Mouse (Mus musculus) lung, postnatal 0 days (tissue): Measurements from ENCODE around the gene Polr1d. TPM values are rescaled to one million over a fixed set of nuclear protein-coding genes. Genes with fewer than 3 reads are reported as not detected.

ENCODE experiments used
- ATAC-seq: fragments of 200-750 bp; cut with Nextera tagmentation; 2 replicates; pipeline ENCODE4 v1.8.0; 2017; ENCODE audit warnings: moderate library complexity
- DNase-seq: peaks from one replicate; pipeline ENCODE4 v3.0.0-alpha.2; 2016; ENCODE audit warnings: low spot score
- H3K27ac ChIP-seq: fragments of 300-500 bp; sonication (generic); 2 replicates; pipeline ENCODE4 v1.5.1; 2014; ENCODE audit warnings: antibody characterized with exemption, mild to moderate bottlenecking, low read length, mixed read lengths
- H3K27me3 ChIP-seq: fragments of 300-500 bp; sonication (generic); replicated peaks from 2 replicates; pipeline ENCODE4 v1.6.1; 2014; ENCODE audit warnings: low read length, mixed read lengths; ENCODE audit not compliant: insufficient read depth
- H3K36me3 ChIP-seq: fragments of 300-500 bp; sonication (generic); 2 replicates; pipeline ENCODE4 v1.6.1; 2014; ENCODE audit warnings: low read length, mixed read lengths; ENCODE audit not compliant: insufficient read depth
- H3K4me1 ChIP-seq: fragments of 300-500 bp; sonication (generic); 2 replicates; pipeline ENCODE4 v1.6.1; 2014; ENCODE audit warnings: antibody characterized with exemption, low read depth, low read length, mixed read lengths; ENCODE audit not compliant: insufficient read depth
- H3K4me2 ChIP-seq: fragments of 300-500 bp; sonication (generic); replicated peaks from 2 replicates; pipeline ENCODE4 v1.6.1; 2014; ENCODE audit warnings: low read depth, mild to moderate bottlenecking, low read length, moderate library complexity, mixed read lengths
- H3K4me3 ChIP-seq: fragments of 300-500 bp; sonication (generic); 2 replicates; pipeline ENCODE4 v1.5.1; 2014; ENCODE audit warnings: low read depth, low read length
- H3K9ac ChIP-seq: fragments of 300-500 bp; sonication (generic); replicated peaks from 2 replicates; pipeline ENCODE4 v1.6.1; 2014; ENCODE audit warnings: low read depth, mild to moderate bottlenecking
- H3K9me3 ChIP-seq: fragments of 300-500 bp; sonication (generic); 2 replicates; pipeline ENCODE4 v1.6.1; 2016; ENCODE audit warnings: low read length, mixed read lengths
- CTCF ChIP-seq: IDR thresholded peaks from 2 replicates; pipeline ENCODE4 v1.5.1; 2016; ENCODE audit warnings: antibody characterized with exemption, mild to moderate bottlenecking
- EP300 ChIP-seq: IDR thresholded peaks from 2 replicates; pipeline ENCODE4 v1.6.1; 2016; ENCODE audit warnings: antibody characterized with exemption, mild to moderate bottlenecking, control low read depth
- WGBS: fragments of 180-500 bp; shearing (Covaris S2); extraction: QIAGEN DNeasy Blood & Tissue Kit; methylation state at CpG from one replicate; pipeline ENCODE4 v1.1.7; 2014; 5-methylcytosine and 5-hydroxymethylcytosine counted together
- polyA plus RNA-seq: library from polyadenylated mRNA; unstranded; fragments of >200 nt; fragmentation: Nextera tagmentation; extraction: Ambion mirVana; gene quantifications from 2 replicates; pipeline ENCODE4 v1.2.1, GENCODE M21; 2015

Gene Polr1d
- polyA plus RNA-seq, 1 experiment from 2014 or later: 106 TPM

DNA sequence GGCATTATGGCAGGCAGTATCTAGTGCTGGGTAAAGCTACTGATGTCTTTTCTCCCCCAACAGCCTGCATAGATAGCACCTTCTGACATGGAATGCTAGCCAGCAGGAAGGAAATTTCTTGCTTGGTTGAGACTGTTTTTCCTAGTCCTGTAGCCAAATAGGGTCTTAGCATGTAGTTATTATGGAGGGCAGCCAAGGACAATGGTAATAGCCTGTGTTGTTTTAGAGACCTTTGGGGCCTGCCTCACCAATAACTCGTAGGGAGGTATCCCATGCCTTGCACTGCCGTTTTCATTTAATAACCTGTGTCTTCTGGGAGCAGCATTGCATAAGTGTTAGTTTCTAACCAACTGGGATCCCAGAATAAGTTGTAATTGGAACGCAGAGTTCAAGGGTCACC, 13.0 kb downstream of the Polr1d start:
- Histone ChIP-seq H3K9me3 (no peaks in the 10 kb centered on the region), H3K9ac (no peak overlapping the region), H3K27me3 (no peaks in the 10 kb centered on the region), H3K4me1 (peaks cover 6% of the 10 kb centered on the region; the same call in 1 of the 2 replicates), H3K4me2 (no peak overlapping the region), H3K4me3 (no peak overlapping the region), H3K27ac (no peak overlapping the region), H3K36me3 (no peaks in the 10 kb centered on the region)
- WGBS: 78% methylated on average over 3 of the region's 3 CpGs
- no peak for TF ChIP-seq EP300
- no peak for TF ChIP-seq CTCF
- no peak for DNase-seq
- no peak for ATAC-seq

DNA sequence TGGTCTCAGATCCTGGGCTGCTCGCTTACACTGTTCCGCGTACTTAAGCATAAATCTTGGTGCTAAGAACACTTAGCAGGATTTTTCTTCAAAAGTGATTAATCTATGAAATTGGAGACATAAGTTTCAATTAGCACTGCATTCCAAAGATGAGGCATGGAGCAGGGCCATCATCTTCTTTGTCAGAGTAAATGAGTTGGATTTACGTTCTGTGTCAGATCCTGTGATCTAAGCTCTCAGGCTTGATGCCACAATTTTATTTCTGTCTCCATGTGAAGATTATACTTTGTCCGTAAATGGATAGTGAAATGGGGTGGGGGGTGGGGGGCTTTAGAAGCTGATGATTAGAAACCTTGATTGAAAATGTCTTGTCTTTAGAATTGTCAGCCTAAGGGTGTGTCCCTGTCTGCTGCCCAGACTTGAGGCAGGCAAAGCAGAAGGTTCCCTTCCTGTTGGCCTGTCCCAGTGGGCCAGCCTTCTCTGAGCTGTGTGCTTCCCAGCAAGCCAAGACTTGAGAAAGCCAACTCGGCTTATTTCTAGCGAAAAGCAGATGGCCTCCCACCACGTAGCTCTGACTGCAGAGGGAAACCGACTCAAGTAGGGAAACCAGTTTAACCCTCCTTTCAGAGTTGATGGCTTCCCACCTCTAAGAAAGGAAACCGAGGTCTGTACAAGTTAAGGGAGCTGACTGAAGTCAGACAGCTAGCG, 13.6 kb downstream of the Polr1d start:
- TF ChIP-seq EP300 (no peak), CTCF (no peak)
- Histone ChIP-seq H3K27me3 (no peaks in the 10 kb centered on the region), H3K9ac (no peak overlapping the region), H3K4me2 (no peak overlapping the region), H3K4me3 (no peak overlapping the region), H3K4me1 (peaks cover 6% of the 10 kb centered on the region; the same call in 1 of the 2 replicates), H3K36me3 (no peaks in the 10 kb centered on the region), H3K9me3 (no peaks in the 10 kb centered on the region), H3K27ac (no peak overlapping the region)
- no peak for ATAC-seq
- WGBS: 83% methylated on average over 11 of the region's 11 CpGs
- DNase-seq: no peak

DNA sequence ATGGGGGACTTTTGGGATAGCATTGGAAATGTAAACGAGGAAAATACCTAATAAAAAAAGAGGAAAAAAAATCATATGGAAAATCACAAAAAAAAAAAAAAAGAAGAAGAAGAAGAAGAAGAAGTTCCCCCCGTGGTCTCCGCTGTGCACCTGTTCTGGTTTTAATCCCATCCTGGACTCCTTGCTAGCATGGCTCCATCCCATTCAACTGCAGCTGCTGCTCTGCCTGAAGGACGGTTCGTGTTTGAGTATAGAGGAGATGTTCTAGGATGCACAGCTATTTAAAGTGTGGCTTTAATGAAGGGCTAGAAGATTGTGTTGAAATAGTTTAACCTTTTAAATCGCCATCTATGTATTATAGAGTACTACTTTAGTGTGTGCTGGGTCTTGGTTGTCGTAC, 15.6 kb downstream of the Polr1d start:
- H3K27ac ChIP-seq: no peak overlapping the region
- H3K36me3 ChIP-seq: no peaks in the 10 kb centered on the region
- no peaks in the 10 kb centered on the region for H3K27me3 ChIP-seq
- 93% methylated on average over 7 of the region's 7 CpGs for WGBS
- peaks cover 6% of the 10 kb centered on the region; the same call in 1 of the 2 replicates for H3K4me1 ChIP-seq
- no peak overlapping the region for H3K9ac ChIP-seq
- TF ChIP-seq EP300 (no peak), CTCF (no peak)
- DNase-seq (no peak), ATAC-seq (no peak)
- H3K4me3 ChIP-seq: no peak overlapping the region
- H3K4me2 ChIP-seq: no peak overlapping the region
- H3K9me3 ChIP-seq: no peaks in the 10 kb centered on the region

DNA sequence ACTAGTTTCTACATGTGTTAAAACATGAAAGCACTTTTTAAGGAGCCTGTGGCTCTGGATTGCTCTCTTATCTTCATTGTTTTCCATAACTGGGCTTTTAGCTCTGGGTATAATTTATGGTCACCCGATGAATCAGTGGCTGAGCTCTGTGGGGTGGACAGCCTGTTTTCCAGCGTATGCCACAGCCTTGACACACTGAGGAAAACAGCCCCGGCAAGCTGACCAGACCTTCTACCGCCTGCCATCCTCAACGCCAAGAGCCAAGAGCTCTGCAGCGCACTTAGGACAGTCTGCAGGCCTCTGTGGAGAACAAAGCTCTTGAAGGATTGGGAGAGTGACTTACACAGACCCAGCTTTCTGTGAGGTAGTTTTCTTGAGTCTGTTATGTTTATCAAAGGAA, 17.4 kb downstream of the Polr1d start:
- Histone ChIP-seq H3K9ac (no peak overlapping the region), H3K4me3 (no peak overlapping the region), H3K27ac (no peak overlapping the region), H3K4me2 (no peak overlapping the region), H3K9me3 (no peaks in the 10 kb centered on the region), H3K27me3 (no peaks in the 10 kb centered on the region), H3K36me3 (no peaks in the 10 kb centered on the region), H3K4me1 (peaks cover 6% of the 10 kb centered on the region; the same call in 1 of the 2 replicates)
- WGBS: 68% methylated on average over 6 of the region's 6 CpGs
- no peak for DNase-seq
- TF ChIP-seq CTCF (no peak), EP300 (no peak)
- no peak for ATAC-seq

DNA sequence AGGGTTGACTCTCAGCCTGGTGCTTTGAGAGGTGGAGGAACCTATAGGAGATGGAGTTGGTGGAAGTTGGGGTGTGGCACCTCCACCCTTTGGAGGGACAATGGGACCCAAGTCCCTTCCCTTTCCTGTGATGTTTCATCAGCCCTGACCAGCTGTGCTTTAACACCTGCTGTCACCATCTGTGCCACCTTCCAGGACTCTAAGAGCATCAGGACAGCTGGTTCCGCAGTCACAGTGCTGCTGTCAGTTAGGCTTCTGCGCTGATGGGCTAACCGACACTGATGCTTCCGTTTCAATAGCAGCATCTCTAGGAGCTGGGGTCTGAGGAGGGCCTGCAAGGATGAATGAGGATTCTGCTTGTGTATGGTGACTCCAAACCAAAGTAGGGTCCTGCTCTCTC, 19.7 kb downstream of the Polr1d start:
- WGBS: 89% methylated on average over 4 of the region's 4 CpGs
- no peak for TF ChIP-seq CTCF
- no peak for TF ChIP-seq EP300
- Histone ChIP-seq H3K4me3 (no peak overlapping the region), H3K9me3 (no peaks in the 10 kb centered on the region), H3K4me1 (no peaks in the 10 kb centered on the region), H3K36me3 (no peaks in the 10 kb centered on the region), H3K27ac (no peak overlapping the region), H3K9ac (no peak overlapping the region), H3K27me3 (no peaks in the 10 kb centered on the region), H3K4me2 (no peak overlapping the region)
- no peak for ATAC-seq
- DNase-seq: no peak

DNA sequence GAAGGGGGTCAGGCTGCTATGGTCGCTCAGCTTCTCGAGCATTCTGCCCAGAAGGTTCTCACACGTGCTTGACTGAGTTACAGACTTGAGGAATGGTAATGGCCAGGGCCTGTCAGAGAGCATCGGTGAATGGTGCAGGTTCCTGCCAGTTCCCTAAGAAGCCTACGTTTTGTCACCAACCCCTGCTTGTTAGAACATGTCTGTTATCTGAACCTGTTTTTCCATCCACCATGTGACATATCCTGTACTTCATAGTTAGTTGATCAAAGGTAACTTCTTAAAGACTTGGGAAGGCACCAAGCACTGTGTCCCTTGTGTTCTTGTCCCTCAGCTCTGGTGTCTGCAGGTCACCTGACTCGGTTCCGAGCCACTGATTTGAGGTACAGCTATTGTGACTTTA, 21.8 kb downstream of the Polr1d start:
- TF ChIP-seq EP300: no peak
- TF ChIP-seq CTCF: no peak
- no peaks in the 10 kb centered on the region for H3K4me1 ChIP-seq
- DNase-seq (no peak), ATAC-seq (no peak)
- no peak overlapping the region for H3K27ac ChIP-seq
- WGBS: 85% methylated on average over 7 of the region's 7 CpGs
- no peak overlapping the region for H3K4me2 ChIP-seq
- no peaks in the 10 kb centered on the region for H3K27me3 ChIP-seq
- H3K9ac ChIP-seq: no peak overlapping the region
- H3K4me3 ChIP-seq: no peak overlapping the region
- no peaks in the 10 kb centered on the region for H3K9me3 ChIP-seq
- no peaks in the 10 kb centered on the region for H3K36me3 ChIP-seq

DNA sequence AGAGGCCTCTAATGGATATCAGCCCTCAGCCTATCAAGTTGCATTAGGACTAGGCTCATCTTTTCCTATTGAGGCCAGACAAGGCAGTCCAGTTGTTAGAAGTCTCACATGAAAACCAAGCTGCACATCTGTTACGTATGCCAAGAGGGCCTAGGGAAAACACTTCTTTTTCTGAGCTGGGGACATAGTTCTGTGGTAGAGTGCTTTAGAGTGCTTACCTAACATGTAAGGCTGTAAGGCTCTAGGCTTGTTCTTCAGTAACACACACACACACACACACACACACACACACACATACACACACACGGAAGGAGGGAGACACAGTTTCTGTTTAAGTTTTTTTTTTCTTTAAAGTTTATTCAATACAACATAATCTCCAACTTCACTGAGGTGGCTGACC, 23.3 kb downstream of the Polr1d start:
- Histone ChIP-seq H3K4me1 (no peaks in the 10 kb centered on the region), H3K36me3 (no peaks in the 10 kb centered on the region), H3K4me3 (no peak overlapping the region), H3K9ac (no peak overlapping the region), H3K9me3 (no peaks in the 10 kb centered on the region), H3K4me2 (no peak overlapping the region), H3K27me3 (no peaks in the 10 kb centered on the region), H3K27ac (no peak overlapping the region)
- WGBS: 66% methylated on average over 2 of the region's 2 CpGs
- ATAC-seq (peak; percentile 86), DNase-seq (peak; percentile 53)
- TF ChIP-seq CTCF: no peak
- no peak; the same call in 1 of the 2 replicates for TF ChIP-seq EP300
